Mouse (Mus musculus): ENCODE results near the gene Dglucy. TPM values are rescaled to one million over a fixed set of nuclear protein-coding genes. Genes with fewer than 3 reads are reported as not detected.

Gene Dglucy
- 11.3 and 13.1 TPM in 2 replicates for total RNA-seq (2021)
- long read RNA-seq, experiment 1, partial matches to known transcripts: 1 of 6 reads
- long read RNA-seq, experiment 1, other reads (novel, unspliced or antisense): 3 of 6 reads
- long read RNA-seq, experiment 2, partial matches to known transcripts: 2 of 7 reads
- long read RNA-seq, experiment 2, other reads (novel, unspliced or antisense): 2 of 7 reads

DNA sequence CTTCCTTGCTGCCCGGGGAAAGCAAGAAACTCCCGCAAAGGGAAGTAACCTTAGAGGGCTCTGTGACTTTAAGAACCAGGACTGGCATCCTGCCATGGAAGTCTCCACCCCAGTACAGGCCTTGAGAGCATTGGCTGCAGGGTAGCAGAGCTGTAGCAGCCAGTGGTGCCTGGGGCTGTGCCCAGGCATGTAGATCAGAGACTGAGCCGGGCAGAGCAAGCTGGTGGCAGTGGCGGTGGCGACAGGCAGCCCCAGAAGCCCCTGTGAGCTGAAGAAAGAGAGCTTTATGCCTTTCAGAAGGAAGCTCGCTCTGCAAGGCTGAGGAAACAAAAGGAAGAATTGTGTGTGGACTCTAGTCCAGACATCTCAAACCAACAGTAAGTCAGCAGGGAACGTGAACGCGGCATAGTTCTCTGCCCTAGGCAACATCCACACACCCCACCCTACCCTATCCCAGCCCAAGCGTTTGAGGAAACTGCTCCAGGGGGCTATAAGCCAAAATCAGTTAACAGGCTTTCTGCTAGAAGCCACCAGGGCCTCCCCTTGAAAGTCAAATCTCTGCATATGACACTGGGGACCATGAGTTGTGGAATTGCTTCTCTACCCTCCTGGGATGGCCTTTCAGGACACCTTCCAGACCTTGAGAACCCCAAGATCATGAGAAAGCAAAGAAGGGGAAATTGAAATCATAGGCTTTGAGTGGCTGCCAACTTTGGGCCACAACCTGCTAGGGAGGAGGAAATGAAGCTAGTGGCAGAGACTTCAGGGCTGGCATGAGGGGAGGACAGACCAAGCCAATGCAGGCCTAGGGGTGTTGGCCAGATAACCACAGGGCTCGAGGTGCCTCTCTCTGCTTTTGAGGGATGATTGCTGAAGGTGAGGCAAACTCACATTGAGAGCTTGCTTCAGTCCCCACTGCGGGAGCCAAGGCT, at the start of gene Dglucy:
TSS of gene Dglucy (plus strand) at position 124 of the 932 bp plus-strand sequence.
- DNase-seq: peak; percentile 95

DNA sequence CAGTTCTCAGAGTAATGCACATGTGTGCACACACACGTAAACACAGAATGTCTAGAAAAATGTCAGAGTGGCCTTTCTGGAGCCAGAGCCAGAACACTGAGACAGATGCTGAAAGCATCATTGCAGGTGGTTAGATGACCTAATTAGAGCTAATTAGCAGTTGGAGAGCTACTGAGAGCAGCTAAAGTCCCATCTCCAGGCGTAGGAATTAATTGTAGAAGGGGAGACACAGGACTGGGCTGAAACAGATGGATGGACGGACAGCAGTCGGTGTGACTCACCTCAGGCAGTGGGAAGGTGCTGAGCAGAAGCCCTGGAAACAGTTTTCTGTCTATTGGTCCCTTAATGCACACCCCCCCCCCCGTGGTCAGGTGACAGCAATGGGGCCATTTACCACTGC, 43.7 kb upstream of the Dglucy start:
- DNase-seq: no peak

DNA sequence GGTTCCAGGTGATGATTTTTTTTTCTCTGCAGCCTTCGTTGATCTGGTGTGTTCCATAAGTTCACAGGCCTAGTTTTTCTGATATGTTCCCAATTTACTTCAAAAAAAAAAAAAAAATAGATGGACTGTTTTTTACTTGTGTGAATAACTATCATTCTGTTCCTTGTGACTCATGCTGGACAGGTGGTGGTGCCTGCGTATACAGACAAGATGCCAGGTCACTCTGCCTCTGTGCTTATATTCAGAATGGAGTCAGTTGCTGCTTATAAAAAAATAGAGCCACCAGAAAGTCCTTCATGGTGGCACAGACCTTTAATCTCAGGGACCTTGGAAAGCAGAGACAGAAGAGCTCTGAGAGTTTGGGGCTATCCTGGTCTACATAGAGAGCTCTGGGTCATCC, 43.3 kb upstream of the Dglucy start:
- no peak for DNase-seq

DNA sequence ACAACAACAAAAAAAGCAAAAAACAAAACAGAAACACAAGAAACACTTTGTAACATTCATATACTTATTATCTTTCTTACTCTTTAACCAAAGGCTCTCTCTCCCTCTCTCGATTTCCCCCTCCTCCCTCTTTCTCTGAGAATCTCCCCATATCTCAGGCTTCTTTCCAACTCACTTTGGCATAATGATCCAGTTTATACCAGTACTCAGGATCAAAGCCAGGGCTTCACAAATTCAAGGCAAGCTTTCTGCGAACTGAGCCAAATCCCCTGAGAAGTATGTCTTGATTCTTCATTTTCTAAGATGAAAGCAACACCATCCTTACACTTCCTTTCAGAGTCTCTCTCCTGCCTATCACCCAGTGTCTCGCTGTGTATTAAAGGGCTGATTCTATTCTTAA, 40.4 kb upstream of the Dglucy start:
- DNase-seq: no peak

DNA sequence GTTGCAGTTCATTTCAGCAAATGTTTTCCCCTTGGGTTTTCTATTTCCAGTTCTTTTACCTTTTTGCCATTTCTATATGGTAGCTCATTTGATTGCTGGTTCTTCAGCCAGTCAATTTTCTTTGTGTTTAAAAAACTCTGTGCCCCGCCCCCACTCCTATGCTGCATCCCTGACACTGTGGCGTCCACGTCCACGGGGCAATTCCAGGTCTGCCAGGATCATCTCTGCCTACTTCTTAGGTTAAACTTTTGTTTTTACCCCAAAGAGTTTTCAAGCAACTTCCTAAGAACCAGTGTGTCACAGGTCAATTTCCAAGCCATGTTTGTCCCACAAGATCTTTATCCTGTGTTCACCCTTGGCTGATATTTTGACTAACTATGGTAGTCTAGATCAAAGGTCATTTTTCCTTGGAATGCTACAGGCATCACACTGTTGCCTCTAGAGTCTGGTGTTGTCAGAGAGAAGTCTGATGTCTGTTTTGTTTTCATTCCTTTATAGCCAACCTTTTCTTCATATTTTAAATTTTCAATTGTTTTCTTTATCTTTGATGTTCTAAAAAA, 39.8 kb upstream of the Dglucy start:
- no peak for DNase-seq

DNA sequence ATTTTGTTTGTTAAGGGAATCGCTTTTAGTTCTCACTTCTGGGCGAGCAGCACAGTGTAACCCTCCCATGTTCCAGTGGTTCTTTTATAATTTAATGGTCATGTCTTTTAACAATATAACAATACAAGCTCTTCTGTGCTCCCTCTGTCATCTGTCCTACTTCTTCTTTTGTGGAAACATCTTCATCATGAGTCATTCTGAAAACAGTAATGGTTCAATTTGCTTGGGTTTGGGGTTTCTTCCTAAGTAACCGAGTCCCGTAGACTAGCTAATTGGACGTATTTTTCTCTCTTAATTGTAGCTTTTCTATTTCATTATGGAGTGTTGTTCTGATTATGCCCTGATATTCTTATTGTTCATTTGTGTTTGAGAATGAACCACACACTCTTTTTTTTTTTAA, 38.5 kb upstream of the Dglucy start:
- no peak for DNase-seq

DNA sequence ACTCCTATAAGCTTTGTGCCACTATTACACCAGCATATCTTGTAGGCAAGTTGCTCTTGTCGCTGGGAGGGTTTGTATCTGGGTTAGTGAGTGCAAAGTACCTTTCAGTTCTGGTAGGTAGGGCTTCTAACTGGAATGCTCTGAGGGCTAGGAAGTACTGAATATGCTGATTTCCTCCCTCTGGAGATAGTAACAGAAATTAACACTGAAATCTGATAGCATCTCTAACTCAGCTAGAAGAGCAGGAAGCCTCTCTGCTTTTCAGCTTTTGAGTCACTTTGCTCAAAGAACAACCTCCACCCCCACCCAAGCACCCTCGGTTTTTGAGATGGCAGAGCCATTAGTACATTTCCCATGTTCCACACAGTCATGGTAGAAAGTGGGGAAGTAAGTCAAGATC, 36.4 kb upstream of the Dglucy start:
- no peak for DNase-seq

DNA sequence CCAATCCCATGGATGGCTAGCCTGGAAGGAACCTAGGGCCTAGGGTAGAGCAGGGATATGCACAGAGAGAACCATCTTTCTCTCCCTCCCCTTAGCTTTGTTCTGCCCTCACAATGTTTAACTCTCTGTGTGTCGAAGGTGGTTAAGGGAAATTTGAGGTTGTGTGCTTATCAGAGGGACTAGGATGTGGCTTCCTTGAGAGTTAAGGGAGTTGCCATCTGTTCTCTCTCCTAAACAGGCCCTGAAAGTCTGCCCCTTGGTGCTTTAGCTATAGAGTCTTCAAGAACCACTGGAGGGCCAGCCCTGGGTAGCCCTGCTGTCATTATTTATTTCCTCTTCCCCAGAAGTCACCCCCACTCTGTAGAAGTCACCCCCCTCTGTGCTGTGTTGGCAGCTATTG, 25.9 kb upstream of the Dglucy start:
- DNase-seq: no peak

DNA sequence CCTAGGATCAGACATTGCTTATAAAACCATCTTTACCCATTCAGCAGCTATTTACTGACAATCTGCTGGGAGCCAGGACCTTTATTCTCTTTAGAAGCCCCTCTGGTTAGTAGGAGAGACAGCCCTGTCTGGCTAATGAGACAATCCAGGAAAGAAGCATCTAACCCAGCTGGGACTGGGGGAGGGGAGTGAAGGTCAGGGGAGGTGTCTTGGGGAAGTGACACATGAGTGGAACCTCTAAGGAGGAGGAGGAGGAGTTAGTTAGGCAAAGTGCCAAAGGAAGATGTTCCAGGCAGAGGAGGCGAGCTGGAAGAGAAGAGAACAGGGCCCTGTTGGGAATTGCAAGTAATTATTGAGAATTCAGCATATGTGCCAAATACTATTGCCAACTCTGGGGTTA, 25.1 kb upstream of the Dglucy start:
- DNase-seq: peak; percentile 25

DNA sequence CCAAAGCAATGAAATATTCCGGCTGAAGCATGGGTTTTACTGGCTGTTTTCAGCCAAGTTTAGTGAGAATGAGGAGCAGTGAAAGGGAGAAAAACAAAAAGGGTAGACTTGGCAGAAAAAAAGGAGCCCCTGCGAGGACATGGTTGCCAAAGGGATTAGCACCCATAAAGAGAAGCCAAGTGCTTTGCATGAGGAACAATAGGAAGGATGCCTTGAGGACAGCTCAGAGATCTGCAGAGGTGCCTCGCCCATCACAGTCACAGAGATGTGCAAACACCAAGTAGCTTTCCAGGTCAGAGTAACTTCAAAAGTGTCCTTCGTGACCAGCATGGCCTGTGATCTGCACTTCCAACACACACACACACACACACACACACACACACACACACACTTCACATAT, 21.4 kb upstream of the Dglucy start:
- no peak for DNase-seq

DNA sequence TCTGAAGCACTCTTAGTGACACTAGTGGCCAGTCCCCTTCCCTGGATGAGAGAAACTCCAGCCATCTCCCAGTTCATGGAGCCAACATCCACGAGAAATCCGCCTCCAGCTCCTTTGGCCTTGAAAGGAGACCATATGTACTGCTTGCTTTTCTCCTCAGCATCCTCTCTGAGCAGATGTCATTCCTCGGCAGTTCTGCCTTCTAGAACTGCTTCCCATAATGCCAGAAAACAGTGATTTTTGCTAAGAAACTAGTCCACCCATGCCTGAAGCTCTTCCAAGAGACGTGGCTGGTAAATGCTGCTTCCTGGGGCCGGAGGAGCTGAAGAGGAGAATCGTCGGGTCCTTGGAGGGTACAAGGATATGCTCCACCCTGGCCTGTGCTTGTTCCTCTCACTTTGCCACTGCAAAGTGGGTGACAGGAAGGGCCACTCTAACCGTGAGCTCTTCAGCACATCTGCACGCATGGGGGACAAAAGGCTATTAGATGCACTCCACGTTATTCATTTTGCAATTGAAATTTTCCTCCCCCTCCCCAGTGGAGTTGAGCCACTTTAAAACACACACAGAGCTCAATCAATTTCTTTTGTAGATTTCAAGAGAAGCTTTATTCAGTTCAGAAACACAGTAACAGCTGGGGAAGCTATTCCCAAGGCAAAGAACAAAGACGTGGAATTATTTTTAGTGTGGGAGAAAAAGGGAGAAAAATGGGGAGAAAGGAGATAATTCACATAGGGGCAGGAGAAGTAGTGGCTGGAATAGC, 16.0 kb upstream of the Dglucy start:
- DNase-seq: no peak

DNA sequence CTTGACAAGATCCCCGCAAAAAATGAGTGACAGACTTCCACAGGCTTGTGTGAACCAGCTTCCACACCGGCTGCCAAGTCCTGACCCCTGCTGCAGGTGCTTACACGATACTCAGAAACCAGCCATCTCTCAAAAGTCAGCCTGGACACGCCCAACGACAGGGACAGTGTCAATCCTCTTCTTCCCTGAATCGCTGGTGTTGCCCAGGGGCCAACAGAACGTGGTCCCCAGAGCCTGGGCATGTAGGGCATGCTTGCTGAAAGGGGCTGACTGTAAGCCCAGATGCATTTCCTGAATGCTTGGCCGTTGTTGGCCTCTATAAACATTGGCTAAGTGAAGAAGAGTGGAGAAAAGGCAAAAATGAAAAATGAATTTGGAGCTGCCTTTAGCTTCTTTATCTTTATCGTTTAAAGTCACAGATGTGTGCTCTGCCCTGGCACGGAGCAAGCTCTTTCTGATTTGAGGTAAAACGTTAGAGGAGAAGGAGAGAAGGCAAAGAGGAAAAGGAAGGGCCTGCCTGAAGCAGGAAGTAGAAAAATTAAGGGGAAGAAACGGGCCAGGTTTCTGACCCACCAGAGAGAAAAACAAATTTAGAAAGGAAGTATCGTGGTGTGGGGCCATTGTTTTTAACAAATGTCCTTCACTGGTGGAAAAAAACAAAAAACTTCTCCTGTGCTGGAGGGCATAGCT, 14.4 kb upstream of the Dglucy start:
- DNase-seq: no peak

DNA sequence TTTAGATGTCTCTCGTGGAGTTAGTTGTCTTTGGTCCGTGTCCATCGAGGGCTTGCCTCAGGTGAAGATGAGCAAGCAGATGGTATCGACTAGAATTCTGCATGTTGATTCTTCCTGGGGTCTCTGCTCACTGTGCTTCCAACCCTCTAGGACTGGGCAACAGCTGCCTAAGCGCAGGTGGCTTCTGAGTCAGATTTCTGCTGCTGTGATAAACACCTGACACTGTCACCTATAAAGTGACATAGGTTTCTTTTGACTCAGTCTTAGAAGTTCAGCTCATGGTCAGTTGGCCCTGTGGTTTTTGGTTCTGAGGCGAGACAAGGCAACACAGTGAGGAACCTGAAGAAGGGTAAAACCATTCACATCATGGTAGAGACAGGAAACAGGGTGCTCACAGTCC, 9.0 kb upstream of the Dglucy start:
- DNase-seq: no peak

DNA sequence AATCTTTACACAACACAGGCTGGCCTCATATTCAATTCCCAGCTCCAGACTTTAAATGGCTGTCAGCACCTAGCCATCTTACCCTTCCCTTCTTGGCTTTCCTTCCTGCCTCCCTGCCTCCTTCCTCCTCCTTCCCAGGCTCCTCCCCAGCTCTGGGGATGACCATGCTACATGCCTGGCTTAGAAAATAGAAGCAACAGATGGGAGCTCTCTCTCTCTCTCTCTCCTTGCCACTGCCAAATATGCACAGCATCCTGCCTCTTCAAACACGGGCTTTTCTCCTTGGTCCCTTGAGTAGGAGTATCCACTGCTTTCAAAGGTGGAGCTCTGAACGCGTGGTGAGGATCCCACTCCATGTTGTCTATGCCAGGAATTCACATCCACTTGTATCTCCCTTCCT, 8.1 kb upstream of the Dglucy start:
- no peak for DNase-seq

DNA sequence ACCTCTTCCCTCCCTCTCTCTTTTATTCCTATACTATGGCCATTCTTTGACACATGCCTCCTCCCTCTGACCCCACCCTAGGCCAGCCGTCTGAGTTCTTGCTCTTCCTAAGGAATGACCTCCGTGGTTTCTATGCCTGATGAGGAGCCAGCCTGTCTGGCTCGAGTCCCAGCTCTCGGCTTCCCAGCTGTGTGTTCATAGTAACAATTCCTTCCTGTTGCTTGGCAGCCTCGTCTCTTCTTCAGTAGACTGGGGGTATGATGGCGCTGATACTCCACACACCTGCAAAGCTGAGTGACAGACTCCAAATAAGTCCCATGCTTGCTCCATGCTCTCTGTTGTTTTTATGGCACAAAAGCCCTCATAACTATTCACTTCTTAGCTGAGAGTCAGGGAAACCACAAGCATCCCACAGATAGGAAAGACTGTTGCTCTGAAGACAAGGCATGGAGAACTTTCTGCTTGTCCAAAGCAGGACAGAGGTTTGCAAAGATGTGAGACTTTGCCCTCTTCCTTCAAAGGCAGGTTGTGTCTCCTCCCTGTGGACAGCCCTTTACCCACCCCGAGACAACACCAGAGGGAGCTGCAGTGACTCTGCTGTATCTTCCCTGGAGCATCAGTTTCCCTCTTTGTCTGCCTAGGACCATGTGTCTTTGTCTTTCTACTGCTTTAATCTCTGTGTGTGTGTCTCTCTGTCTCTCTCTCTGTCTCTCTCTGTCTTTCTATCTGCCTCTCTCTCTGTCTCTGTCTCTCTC, 6.5 kb upstream of the Dglucy start:
- peak; percentile 63 for DNase-seq

DNA sequence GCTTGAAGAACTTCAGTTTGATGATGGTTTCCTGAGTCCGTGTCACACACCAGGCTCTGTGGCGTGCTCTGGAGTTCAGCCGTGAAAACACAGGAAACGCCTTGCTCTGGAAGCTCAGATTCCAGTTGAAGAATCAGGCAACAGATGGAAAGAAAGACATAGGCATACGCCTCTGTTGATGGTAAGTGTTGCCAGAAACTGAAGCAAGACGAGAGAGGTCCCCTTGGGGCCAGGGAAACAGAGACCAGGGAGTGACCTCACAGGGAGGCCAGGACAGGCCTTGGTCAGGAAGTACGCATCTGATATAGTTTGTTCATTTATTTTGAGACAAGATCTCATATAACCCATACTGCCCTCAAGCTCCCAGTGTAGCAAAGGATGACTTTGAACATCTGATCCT, 4.1 kb upstream of the Dglucy start:
- DNase-seq: peak; percentile 39

DNA sequence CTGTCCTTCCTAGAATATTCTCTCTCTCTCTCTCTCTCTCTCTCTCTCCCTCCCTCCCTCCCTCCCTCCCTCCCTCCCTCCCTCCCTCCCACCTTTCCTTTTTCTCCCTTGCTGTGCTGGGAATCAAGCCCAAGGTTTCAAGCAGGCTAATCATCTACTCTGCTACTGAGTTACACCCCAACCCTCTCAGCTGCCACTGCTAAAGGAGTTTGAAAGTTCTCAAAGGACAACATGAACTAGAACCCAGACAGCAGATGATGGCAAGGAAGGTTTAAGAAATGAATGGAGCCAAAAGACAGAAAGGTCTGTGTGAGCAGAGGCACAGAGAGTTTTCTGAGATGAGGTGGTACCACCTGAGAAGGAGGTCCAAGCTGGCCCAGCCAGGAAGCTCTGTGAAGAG, 3.6 kb upstream of the Dglucy start:
- no peak for DNase-seq

DNA sequence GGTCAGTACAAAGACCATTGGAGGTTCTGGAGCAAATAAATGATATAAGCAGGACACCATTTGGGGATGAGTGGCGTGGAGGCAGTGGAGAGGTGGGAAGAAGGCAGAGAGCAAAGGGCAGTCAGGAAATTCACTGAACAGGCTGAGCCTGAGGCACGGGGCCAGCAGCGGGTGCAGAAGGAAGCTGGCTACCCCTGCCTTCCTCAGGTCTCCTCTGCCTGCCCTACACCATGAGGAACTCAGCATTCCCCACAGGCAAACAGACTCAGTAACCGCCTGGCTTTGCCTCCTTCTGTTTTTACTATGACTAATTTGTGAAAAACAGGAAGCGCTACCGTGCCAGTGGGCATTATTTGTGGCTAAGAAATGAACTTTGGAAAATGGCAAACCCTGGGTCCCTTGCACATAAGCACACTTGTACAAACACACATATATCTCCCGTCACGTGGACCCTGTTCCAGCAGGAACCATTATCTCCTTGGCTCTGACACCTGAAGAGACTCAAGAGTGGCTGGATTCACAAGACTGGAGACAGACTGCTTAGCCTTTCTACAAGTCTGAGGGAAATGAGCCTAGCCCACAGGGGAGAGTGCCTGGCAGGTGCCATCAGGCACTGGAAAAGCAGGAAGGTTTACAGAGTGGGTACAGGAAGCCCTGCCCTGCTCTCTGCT, 2.8 kb upstream of the Dglucy start:
- peak; percentile 39 for DNase-seq

DNA sequence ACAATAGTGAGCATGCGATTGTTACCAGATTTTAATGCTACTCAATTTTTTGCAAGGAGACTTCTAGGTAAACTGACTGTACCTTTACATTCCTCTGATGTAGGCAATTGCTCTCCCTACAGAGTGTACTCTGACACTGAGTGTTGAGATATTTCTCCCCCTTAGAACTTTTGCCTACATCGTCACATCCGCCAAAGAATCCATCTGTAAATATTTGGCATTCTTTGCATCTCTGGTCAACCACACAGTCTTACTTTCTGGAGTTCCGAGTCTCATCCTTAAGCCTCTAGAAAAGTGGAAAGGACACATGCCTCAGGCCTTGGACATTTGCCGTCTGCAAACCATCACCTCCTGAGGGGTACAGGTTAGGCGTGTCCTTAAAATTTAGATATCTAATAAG, 1.9 kb upstream of the Dglucy start:
- no peak for DNase-seq

DNA sequence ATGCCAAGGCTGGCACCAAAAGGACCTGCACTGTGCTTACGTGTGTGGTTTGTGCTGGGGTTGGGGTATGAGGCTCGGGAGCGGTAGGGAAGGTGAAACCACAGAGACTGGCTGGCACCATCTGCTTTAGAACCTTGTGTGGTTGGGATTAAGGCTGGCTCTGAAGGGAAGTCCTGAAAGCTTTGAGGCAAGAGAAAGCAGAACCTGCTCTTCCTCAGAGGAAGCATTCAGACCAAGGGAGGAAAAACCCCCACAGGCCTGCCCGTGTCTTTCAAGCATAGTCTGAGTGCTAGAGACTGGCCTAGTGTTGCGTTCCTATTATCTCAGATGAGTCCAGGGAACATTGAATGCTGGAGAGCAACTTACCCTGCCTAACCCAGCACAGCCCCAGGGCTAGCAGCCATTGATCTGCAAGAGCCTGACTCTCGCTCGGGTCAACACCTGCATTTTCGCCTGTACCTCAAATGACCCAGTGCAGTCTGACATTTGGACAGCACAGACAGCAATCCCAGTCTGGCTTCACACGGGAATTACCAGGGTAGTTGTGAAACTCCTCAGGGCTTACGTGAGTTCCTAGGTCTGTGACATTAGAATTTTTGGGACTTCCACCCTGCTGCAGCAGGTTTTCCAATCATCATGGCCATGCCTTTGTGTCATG, 452 bp upstream of the Dglucy start:
- no peak for DNase-seq

Data from adrenal gland, postnatal 14 days (tissue).